Mouse (Mus musculus): ENCODE measurements around the gene Wnk2. TPM values are rescaled to one million over a fixed set of nuclear protein-coding genes. Genes with fewer than 3 reads are reported as not detected.

The Wnk2 gene
- 0.05 and 0.07 TPM in 2 replicates for polyA plus RNA-seq (2015; fragmentation: Nextera tagmentation; extraction: Ambion mirVana)

GRCm38 (mm10) chr13:49147858-49148226, at the start of gene Wnk2:
Gene Wnk2, minus strand, starts transcription at chr13:49148014.

GRCm38 (mm10) chr13:49187288-49188218, 39.7 kb upstream of the Wnk2 start, which contains the start of gene Ninj1:
Gene Ninj1, plus strand, starts transcription at chr13:49187485.

Other genes starting within 250 kb of the Wnk2 start
- gene Fam120a, start 180.0 kb downstream of the Wnk2 start, polyA plus RNA-seq (2015; fragmentation: Nextera tagmentation; extraction: Ambion mirVana), result 25.1 and 26.4 TPM in 2 replicates
- 42.2 and 52.1 TPM in 2 replicates for gene Ninj1, start 39.5 kb upstream of the Wnk2 start, polyA plus RNA-seq (2015; fragmentation: Nextera tagmentation; extraction: Ambion mirVana)
- gene Card19, start 68.0 kb upstream of the Wnk2 start, polyA plus RNA-seq (2015; fragmentation: Nextera tagmentation; extraction: Ambion mirVana), result 45.1 and 59.2 TPM in 2 replicates
- gene Susd3, start 100.7 kb upstream of the Wnk2 start, polyA plus RNA-seq (2015; fragmentation: Nextera tagmentation; extraction: Ambion mirVana), result 8.7 and 11.3 TPM in 2 replicates
- gene Fgd3, start 172.3 kb upstream of the Wnk2 start, polyA plus RNA-seq (2015; fragmentation: Nextera tagmentation; extraction: Ambion mirVana), result 1.6 and 2.0 TPM in 2 replicates
- gene Bicd2, start 193.6 kb upstream of the Wnk2 start, polyA plus RNA-seq (2015; fragmentation: Nextera tagmentation; extraction: Ambion mirVana), result 10.2 and 12.0 TPM in 2 replicates

Data from spleen, postnatal 0 days (tissue).